Mouse (Mus musculus) retina, postnatal 7 days (tissue): ENCODE data around the gene Rps6kc1.

Experiments used
- DNase-seq: peaks from one replicate; pipeline ENCODE4 v3.0.0-alpha.2; 2012; ENCODE audit warnings: low read depth, low spot score

Rps6kc1 gene

DNA sequence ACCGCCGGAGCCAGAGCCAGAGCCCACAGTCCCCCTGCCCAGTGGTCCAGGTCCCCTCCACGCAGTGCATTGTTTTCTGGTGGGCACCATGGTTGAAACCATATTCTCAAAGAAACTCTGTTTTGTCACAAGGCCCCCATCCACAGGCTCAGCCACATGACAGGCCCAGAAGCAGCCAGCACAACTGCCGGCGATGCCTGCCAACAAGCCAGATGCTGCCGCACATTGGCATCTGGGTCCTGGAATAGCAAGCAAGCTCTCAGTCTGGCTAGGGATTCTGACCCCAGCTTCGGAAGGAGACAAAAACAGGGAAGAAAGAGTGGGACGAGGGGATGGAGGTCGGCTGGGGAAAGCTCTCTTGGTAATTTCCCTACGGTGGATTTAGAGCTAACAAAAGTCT lies 147.8 kb downstream of the Rps6kc1 start:
- no peak for DNase-seq

DNA sequence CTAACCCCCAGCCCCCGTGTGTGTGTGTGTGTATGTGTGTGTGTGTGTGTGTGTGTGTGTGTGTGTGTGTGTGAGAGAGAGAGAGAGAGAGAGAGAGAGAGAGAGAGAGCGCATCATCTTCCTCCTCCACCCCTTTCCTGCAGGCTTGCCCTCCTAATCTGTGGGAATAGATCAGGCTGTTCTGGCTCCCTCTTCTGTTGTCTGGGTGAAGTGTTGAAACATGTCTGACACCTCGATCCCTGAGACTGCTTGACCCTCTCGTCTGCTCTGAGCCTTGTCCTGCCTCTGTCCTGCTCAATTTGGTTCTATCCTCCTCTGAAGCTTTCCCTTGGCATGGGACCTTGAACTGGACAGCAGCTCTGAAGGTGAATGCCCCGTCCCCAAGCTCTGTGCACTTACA lies 149.8 kb downstream of the Rps6kc1 start:
- DNase-seq = peak; percentile 16

DNA sequence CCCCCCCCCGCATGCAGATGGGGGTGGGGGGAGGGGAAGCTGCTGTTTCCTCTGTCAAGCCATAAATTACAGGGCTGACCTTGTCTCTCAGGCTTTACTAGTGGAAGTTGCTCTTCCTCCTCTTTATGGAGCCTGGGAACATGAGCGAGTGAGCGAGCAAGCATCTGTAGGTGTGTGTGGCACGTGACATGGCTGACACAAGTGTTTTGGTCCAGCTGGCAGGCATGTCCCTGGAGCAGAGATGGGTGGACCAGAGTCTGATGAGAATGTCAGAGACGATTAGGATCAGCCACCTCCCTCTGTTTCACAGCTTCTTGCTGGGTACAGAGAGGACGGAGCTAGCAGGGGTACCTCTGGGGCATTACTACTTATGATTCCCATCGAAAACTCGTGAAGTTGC lies 153.7 kb downstream of the Rps6kc1 start:
- no peak for DNase-seq

DNA sequence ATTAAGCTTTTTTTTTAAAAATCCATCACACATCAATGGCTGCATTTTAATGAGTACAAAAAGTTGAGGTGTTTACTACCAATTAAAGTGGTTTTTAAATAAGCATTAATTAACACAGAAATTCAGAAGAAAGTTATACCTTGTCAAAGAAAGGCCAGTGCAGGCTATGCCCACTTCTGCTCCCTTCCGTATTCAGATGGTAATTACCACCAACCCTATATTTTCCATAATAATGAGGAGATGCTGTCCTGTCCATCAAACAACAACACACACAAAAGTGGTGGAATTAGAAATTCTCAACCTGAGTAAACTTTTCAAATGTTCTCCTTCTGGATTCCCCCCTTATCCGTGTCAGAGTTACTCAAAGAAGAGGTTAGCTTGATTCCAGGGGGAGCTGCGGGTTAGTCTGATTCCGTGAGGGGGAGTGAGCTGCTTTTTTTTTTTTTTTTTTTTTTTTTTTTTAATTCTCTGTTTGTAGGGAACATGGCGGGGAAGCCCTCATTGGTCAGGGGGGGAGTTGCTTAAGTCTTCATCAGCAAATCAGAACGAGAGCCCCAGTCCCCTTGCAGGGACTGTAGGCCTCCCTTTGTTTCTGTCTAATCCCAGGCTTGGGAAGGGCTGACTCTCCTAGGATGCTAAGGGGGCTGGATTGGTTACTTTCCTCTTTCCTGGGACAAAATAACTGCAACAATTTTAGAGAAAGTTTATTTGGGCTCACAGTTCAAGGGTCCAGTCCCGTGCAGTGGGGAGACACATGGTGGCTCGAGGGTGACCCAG lies 159.6 kb downstream of the Rps6kc1 start:
- DNase-seq = no peak

DNA sequence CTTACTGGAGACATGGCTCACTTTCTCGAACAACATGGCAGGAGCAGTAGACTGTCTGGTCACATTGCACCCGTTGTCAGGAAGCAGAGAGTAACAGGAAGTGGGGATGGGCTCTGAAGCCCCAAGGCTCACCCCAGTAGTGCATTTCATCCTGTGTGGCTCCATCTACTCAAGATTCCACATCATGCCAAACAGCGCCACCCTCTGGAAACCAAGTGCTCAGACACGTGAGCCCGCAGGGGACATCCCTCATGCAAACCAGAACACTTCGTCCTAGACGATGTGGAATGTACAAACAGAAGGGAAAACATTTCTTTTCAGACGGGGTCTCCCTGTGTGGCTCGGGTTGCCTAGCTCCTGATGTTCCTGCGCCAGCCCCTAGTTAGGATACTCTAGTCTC lies 162.6 kb downstream of the Rps6kc1 start:
- DNase-seq = no peak

DNA sequence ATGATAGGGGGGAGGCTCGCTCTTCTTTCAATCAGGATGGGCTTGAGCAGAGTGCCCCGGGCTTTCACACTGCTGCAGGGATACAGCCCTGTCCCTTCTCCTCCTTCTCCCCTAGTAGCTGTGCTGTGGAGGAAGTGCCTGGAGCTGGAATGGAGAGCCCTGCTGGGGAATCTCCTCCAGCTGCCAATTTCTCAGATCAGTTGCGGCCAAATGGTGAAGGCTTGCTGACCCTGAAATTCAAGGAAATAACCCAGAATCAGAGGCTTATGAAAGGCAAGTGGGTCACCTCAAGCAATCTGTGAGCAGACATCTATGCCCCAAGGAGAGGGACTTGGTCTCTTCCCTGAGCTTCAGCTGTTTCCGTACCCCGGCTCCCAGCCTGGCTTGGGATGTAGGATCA lies 170.1 kb downstream of the Rps6kc1 start:
- DNase-seq = no peak

DNA sequence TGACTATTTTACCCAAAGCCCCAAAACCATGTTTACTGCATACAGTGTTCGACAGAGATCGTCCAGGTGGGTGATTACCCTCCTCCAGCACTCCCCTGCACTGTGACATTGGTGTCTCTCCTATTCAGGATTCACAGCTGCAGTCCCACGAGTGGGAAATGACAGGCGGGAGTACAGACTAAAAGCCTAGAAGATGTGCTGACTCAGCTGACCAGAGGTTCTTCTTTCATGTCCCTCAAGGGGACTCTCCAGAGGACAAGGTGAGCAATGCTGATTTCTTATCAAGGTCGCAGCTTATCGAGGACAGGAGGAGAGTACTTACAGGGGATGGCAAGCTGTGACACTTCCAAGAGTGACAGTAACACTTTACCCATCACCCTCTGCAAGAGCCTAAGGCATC lies 178.8 kb downstream of the Rps6kc1 start:
- DNase-seq = no peak

DNA sequence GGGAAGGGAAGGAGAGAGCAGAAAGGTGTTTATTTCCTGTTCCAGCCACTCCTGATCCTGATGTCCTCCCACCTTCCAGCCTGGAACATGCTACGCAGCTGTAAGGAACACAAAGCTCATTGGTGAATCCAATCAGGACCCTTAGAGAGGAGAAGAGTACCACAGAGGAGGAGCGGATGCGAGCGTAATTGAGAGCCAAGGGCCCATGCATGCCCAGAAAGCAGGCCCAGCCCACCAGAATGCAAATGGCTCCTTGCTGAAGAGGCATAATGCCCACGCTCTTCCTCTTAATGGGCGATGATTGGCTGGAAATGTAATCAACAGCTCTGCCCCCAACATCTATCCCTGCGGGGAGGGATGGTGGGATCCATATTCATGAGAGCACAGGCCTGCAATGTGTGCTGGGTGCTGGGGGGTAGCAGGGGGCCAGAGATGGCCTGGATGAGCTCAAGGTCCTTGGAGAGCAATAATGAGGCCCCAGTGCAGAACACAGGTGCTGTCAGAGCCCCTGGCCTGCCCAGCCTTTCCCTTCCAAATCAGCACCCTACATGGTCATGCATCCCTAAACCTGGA lies 182.0 kb downstream of the Rps6kc1 start:
- DNase-seq = no peak

DNA sequence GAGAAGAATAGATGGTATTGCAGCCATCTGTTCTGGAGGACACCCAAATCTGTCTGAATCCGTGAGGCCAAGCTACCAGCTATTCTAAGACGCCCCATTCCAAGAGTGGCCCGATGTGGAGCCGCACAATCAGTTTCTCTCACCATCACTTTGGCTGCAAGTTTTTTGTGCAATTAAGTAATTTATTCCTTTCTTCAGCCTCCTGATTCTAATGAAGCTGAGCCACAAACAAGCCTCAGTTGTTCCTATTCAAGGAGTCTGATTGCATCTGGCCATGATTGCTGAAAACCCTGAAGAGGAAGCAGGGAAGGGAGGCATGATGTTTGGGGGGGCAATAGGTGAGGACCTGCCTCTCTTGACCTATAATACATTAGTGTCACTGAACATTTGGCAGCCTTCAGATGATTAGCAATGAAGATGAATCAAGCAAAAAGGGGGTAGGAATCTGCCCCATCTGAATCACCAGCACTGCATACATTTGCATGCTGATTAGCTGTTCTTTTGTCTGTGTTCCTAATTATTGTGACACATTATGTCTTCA lies 183.4 kb downstream of the Rps6kc1 start:
- DNase-seq = no peak

DNA sequence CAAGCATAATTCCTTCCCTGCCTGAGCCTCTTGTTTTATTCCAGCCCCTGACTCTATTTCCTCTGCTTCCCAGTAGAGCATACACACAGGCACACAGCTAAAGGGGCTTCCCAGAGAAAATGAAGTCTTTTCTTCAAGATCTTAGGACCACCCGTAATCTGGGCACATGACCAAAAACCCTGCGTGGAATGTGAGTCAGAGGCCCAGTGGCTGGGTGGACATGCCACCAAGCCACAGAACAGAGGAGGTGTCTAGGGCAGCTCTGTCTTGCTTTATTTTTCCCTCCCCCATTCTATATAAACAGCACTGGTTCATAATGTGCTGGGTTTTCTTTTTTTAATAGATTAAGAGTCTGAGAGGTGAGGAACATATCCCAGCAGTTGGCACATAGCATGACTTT lies 184.2 kb downstream of the Rps6kc1 start:
- no peak for DNase-seq

DNA sequence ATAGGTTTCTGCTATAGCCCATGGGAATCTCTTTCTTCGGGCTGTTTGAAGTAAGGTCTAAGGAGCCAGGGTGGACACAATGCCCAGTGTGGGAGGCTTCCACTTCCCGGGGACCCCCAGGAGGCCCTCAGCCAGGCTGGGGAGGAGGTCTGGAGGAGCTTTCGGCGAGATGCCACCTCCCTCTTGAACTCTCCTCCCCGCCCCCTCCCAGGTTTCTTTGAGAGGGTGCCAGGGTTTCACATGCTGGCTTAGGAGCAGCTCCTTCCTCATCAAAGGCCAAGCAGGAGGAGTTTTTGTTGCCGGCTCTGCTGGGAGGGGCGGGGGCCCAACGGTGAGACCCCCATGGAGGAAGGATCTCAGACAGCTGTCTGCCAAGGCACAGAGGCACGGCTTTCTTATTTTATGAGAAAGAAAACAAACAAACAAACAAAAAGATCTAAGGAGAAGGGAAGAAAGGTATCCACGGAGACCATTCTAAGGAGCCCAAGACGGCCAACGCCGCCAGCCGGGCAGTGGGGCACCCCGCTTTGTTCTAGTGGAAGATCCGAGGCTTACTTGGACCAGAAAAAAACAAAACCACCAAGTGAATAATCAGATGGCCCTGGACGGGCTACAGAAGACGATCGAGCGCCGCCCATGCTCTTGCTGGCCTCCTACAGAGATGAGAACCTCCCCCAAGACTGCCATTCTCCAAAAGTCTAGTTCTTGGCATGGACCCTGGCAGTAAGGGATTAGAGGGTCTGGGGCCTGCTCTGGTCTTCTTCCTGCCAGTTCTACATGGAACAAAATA lies 186.8 kb downstream of the Rps6kc1 start:
- DNase-seq = no peak

DNA sequence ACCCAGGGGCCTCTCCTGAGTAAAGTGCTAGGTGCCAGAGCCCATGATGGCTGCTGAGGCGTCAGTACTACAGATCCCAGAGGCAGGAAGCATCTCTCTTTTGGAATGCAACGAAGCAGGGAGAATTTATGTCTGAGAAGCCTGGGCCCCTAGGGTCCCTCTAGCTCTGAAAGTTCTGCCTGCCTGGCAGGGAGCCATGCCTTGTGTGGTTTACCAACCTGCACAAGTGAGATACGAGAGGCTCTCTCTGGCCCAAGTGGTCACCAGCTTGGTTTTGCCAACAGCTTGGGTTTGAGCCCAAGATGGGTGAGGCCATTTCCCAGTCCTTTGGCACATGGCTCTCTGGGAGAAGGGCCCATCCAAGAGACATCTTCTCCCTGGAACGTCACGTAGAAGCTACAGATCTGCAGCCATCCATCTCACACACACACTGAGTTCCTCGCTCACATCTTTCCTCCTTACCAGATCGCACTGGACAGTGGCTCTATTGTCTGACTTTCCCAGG lies 187.6 kb downstream of the Rps6kc1 start:
- no peak for DNase-seq

DNA sequence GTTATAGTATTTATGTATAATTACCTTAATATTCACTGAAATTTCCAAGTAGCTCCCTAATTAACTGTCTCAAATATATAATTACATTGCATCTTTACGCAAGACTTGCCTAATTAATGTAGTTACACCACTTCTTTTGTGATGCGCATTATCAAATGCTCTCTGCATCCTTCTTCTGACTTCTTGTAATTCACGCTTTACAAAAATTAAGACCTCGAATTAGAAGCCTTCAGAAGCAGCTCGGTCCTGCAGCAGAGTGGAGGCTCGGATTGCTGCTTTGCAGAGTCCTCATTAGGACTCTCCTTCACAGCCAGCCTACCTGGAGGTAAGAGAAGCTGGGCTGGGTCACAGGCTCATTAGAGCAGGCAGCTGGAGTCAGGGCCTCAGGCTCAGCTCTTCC lies 197.7 kb downstream of the Rps6kc1 start:
- DNase-seq = no peak

DNA sequence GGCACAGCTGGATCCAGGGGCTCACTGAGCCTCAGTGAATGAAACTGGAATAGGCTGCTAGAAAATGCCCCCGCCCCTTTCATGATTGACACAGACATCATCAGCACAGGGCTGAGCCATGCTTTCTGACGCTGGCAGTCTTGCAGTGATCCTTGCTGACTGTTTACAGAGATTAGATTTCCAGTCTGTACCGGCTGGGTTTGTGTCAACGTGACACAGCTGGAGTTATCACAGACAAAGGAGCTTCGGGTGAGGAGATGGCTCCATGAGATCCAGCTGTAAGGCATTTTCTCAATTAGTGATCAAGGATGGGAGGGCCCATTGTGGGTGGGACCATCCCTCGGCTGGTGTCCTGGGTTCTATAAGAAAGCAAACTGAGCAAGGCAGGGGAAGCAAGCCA lies 214.0 kb downstream of the Rps6kc1 start:
- DNase-seq = no peak

DNA sequence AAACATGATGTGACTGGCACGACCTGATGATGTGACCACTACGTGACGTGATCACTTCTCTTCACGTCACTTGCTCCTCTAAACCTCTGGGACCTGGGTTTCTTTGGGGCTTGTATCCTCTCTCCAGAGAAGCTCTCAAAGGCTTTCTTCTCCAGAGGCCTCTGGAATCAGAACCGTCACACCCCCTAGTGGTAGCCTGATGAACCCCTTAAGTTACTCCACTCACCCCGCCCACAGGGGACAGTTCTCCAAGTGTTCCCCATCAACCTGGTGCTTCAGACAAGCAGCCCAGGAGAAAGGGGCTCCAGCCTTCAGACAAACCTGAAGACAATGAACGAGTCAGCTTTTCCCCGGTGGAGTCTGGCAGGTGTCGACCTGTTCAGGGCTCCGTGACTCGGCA lies 216.0 kb downstream of the Rps6kc1 start:
- DNase-seq = no peak

DNA sequence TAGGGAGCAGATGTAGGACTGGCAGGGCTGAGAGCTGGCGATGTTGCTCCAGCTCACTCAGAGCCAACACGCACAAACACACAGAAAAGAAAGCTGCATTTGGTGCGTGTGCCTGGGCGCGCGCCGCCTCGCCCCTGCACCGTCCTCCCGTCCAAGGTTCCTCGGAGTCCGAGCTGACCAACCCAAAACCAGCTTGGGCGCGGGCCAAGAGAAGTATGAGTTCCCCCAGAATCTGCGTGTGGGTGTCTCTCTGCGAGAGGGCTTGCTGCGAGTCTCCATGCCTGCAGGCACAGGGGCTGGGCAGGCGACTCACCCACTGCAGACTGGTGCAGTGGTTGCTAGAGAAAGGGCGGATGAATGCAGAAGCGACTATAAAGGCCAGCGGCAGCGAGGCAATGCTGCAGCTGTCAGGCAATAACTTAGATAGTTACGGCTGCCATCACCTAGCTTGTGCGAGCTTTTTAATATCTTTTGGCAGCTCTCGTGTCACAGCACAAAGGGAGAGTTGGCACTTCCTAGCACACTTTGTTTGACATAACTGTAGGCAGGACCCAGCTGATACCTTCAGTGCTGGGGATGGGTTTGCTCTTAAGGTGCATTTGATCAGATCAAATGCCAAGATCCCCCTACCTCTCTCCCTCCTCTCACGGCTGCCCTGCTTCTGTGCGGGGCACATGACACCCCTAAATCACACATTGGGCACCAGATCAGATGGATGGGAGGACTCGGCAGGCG lies 220.9 kb downstream of the Rps6kc1 start:
- no peak for DNase-seq

DNA sequence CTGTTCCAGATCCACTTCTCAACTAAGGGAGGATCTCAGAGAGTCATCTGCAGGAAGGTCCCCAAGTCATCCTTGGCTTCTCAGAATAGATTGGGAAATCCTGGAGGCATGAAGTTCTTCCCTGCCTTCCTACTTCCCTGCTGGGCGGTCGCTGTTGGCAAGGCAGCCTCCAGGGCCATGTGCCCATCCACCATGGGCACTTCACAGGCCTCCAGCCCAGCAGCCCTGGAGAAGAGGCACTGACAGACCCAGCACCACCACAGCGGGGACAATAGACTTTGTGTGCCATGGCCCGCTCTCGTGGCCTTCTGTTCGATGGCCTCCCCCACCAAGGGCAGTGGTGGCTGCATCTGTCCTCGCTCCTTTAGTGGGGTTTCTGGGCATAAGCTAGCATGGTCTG lies 228.5 kb downstream of the Rps6kc1 start:
- no peak for DNase-seq

DNA sequence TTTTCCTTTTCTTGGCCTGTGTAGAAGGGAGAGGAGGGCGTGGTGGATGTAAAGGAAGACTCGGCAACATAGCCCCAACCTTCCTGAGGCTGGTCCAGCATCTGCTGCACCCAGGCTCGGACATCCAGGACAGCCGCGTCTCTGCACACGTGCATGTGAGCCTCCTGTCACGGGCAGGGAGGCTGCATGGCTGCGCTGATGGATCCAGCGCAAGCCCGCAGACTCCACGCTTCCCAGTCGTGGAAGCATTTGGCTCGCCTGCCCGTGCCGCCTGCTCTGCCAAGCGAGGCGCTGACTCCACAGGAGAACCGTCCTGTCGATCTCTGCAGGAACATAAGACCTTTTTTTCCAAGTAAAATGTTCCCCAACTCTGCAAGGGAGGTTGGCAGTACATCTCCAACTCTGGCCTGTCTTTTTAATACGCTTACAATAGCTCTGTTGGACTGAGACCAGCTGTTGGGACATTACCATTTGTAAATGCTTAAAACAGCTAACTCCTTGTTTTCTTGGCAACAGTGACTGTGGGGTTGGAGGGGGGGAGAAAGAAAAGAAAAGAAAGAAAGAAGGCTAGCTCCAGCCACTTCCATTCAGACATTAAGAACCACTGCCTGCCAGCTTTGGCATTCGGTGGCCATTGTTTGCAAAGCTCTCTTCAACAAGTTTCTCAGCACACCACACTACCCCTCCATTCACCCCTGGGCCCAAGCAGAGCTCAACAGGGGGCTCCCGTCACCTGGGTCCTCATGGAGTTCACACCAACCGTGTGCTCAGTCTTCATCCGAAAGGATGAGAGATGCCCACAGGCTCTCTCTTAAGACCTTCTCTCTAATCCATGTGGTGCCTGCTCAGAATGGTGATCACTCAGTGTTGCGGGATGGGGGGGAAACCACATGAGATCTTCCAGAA lies 229.3 kb downstream of the Rps6kc1 start:
- no peak for DNase-seq

DNA sequence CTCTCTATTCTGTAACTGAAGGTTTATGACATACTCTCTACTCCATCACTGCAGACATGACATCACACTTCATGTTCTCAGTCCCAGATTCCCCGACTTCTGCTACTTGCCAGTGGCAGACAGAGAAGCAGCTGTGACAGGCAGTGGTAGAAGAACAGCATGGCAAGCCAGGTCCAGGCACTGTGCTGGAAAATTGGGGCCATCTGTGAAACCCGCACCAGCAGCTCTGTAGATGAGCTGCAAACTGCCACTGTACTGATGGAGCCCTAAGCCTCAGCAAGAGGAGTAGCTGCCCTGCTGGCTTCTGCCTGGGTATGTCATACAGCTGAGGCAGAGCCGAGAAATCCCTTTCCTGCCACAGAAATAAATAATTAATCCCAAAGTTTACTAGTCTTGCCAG lies 236.1 kb downstream of the Rps6kc1 start:
- DNase-seq = no peak

DNA sequence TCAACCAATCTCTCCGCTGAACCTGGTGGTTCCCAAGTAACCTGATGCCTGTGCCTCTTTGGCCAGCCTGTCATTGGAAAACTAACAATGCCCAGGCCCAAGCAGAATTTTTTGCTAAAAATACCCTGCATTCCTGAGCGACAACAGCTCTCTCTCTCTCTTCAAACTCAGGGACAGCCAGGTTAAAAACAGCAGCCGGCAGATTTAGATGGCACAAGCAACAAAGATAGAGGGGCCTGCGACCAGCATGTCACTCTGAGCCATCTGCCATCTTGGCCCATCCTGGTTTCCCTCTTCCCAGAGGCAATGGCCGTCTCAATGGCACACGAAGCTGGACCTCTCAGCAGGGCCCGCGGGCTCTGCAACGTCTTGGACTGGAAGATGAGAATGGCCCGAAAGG lies 242.5 kb downstream of the Rps6kc1 start:
- no peak for DNase-seq

DNA sequence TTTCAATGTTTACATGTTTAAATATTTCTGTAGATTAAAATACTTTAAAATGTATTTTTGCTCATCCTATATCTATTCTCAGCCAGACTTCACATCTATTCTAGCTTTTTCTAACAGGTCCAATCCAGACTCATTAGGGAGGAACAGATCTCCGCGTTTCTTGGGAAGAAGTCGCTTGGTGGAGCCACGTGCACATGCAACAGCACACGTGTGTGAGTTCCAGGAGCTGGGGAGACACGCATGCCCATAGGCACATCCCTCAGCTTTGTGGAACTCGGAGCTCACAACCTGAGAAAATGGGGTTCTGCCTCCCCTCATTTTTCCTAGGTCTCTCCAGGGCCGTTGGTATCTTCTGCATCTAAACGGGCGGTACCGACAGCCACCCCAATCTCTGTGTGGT lies 243.7 kb downstream of the Rps6kc1 start:
- no peak for DNase-seq
